Mouse (Mus musculus) embryonic fibroblast, embryonic 13.5 days (primary cell): ENCODE data around the gene Map2k6. TPM values are rescaled to one million over a fixed set of nuclear protein-coding genes. Genes with fewer than 3 reads are reported as not detected.
A peak's percentile ranks its signal among the peaks of the same experiment; 100 is the strongest.

Source experiments
- H3K27ac ChIP-seq: 2 replicates; pipeline ENCODE4 v1.5.1; 2012; ENCODE audit warnings: low read length, control low read depth, inconsistent platforms; ENCODE audit not compliant: insufficient read depth
- H3K4me1 ChIP-seq: 2 replicates; pipeline ENCODE4 v1.6.1; 2011; ENCODE audit warnings: low read length; ENCODE audit not compliant: control insufficient read depth, insufficient read depth
- H3K4me3 ChIP-seq: 2 replicates; pipeline ENCODE4 v1.5.1; 2011; ENCODE audit warnings: mild to moderate bottlenecking, control low read depth, low read length; ENCODE audit not compliant: insufficient read depth
- CTCF ChIP-seq: IDR thresholded peaks from 2 replicates; pipeline ENCODE4 v1.5.1; 2011; ENCODE audit warnings: mild to moderate bottlenecking, control low read depth, low read length, moderate library complexity, borderline replicate concordance; ENCODE audit not compliant: insufficient read depth
- POLR2A ChIP-seq: IDR thresholded peaks from 2 replicates; pipeline ENCODE4 v1.6.1; 2011; ENCODE audit warnings: low read depth, mild to moderate bottlenecking, control low read depth, low read length, moderate library complexity
- polyA plus RNA-seq: library from polyadenylated mRNA; stranded (reverse); fragments of >200 nt; gene quantifications from 2 replicates; pipeline ENCODE4 v1.2.4, GENCODE M21; 2011; ENCODE audit warnings: low read depth; ENCODE audit not compliant: missing spikeins, insufficient read length

Gene Map2k6
- polyA plus RNA-seq, 1 experiment = 4.7 TPM

- Histone ChIP-seq H3K4me1 (no peaks in the 10 kb centered on the region), H3K27ac (no peak overlapping the region), H3K4me3 (no peak overlapping the region)
- TF ChIP-seq CTCF (no peak), POLR2A (no peak)
Measured at GRCm38 (mm10) chr11:110428999-110429398, 30.1 kb downstream of the Map2k6 start.

GRCm38 (mm10) chr11:110429837-110430418 lies 31.0 kb downstream of the Map2k6 start:
- TF ChIP-seq POLR2A (no peak), CTCF (no peak)
- Histone ChIP-seq H3K4me3 (no peak overlapping the region), H3K27ac (no peak overlapping the region), H3K4me1 (no peaks in the 10 kb centered on the region)

- no peak overlapping the region for H3K27ac ChIP-seq
- peaks cover 2% of the 10 kb centered on the region; the same call in 1 of the 2 replicates for H3K4me1 ChIP-seq
- no peak for TF ChIP-seq CTCF
- TF ChIP-seq POLR2A = no peak
- H3K4me3 ChIP-seq = no peak overlapping the region
Measured at GRCm38 (mm10) chr11:110435839-110436556, 37.1 kb downstream of the Map2k6 start.

- H3K27ac ChIP-seq = no peak overlapping the region
- no peak overlapping the region for H3K4me3 ChIP-seq
- no peak for TF ChIP-seq POLR2A
- no peak for TF ChIP-seq CTCF
- H3K4me1 ChIP-seq = peaks cover 2% of the 10 kb centered on the region; the same call in 1 of the 2 replicates
Measured at GRCm38 (mm10) chr11:110436998-110437397, 38.1 kb downstream of the Map2k6 start.

- Histone ChIP-seq H3K27ac (peak overlapping the region; percentile 65; the same call in 1 of the 2 replicates), H3K4me3 (no peak overlapping the region), H3K4me1 (peaks cover 2% of the 10 kb centered on the region; the same call in 1 of the 2 replicates)
- TF ChIP-seq POLR2A = no peak
- TF ChIP-seq CTCF = no peak
Measured at GRCm38 (mm10) chr11:110438135-110438534, 39.2 kb downstream of the Map2k6 start.

GRCm38 (mm10) chr11:110438700-110439296 lies 39.9 kb downstream of the Map2k6 start:
- Histone ChIP-seq H3K4me3 (no peak overlapping the region), H3K27ac (peak overlapping the region; percentile 65; the same call in 1 of the 2 replicates), H3K4me1 (peaks cover 2% of the 10 kb centered on the region; the same call in 1 of the 2 replicates)
- TF ChIP-seq POLR2A = no peak
- no peak for TF ChIP-seq CTCF

- Histone ChIP-seq H3K27ac (peak overlapping the region; percentile 53; the same call in 1 of the 2 replicates), H3K4me3 (no peak overlapping the region), H3K4me1 (peaks cover 2% of the 10 kb centered on the region; the same call in 1 of the 2 replicates)
- TF ChIP-seq POLR2A (no peak), CTCF (no peak)
Measured at GRCm38 (mm10) chr11:110439354-110439753, 40.4 kb downstream of the Map2k6 start.

- peaks cover 3% of the 10 kb centered on the region for H3K4me1 ChIP-seq
- H3K27ac ChIP-seq = no peak overlapping the region
- H3K4me3 ChIP-seq = no peak overlapping the region
- TF ChIP-seq CTCF (no peak), POLR2A (no peak)
Measured at GRCm38 (mm10) chr11:110444576-110444975, 45.7 kb downstream of the Map2k6 start.

GRCm38 (mm10) chr11:110448131-110448725 lies 49.3 kb downstream of the Map2k6 start:
- Histone ChIP-seq H3K4me3 (no peak overlapping the region), H3K4me1 (peaks cover 9% of the 10 kb centered on the region), H3K27ac (no peak overlapping the region)
- TF ChIP-seq CTCF (no peak), POLR2A (no peak)

- TF ChIP-seq CTCF (no peak), POLR2A (no peak)
- H3K27ac ChIP-seq = no peak overlapping the region
- no peak overlapping the region for H3K4me3 ChIP-seq
- peaks cover 9% of the 10 kb centered on the region for H3K4me1 ChIP-seq
Measured at GRCm38 (mm10) chr11:110448726-110449161, 49.8 kb downstream of the Map2k6 start.
